Mouse (Mus musculus): ENCODE results near the gene Hand1.
"Not testable (repeated sequence)": the region's sequence is repeated elsewhere in the genome, so short reads cannot be mapped to it uniquely, and the experiment has no call there.

The Hand1 gene

GRCm38 (mm10) chr11:57832552-57833201, at the start of gene Hand1:
Hand1 (minus strand) TSS chr11:57832818.
- no peak for DNase-seq

- DNase-seq: no peak
These were observed 43.5 kb upstream of the Hand1 start for GRCm38 (mm10) chr11:57876157-57876556.

- no peak for DNase-seq
These were observed 40.4 kb upstream of the Hand1 start for GRCm38 (mm10) chr11:57873014-57873413.

- DNase-seq: peak; percentile 59 to 63
These were observed 36.3 kb upstream of the Hand1 start for GRCm38 (mm10) chr11:57868753-57869460.

GRCm38 (mm10) chr11:57866466-57866865, 33.8 kb upstream of the Hand1 start:
- DNase-seq: no peak

GRCm38 (mm10) chr11:57864577-57864976, 32.0 kb upstream of the Hand1 start:
- no peak for DNase-seq

- no peak for DNase-seq
These were observed 29.5 kb upstream of the Hand1 start for GRCm38 (mm10) chr11:57862088-57862487.

- no peak for DNase-seq
These were observed 25.1 kb upstream of the Hand1 start for GRCm38 (mm10) chr11:57857709-57858108.

DNA sequence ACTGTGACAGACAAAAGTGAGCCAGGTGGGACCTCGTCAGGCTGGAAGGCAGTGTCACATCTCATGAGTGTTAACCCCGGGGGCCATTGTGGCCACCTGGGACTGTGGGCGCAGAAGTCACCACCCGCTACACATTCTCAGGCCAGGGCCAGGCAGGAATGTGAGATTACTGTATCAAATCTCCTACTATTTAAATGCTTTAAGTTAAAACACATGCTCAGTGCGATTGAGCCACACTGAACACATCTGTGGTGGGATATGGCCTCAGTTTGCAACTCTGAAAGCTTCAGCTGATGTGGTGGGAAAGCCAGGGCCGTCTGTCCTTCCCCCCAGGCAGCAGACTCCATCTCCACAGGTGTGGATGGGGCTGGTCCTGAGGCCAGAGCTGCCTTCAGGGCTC, 21.0 kb upstream of the Hand1 start:
- DNase-seq: no peak

GRCm38 (mm10) chr11:57850931-57851330, 18.3 kb upstream of the Hand1 start:
- no peak for DNase-seq

DNA sequence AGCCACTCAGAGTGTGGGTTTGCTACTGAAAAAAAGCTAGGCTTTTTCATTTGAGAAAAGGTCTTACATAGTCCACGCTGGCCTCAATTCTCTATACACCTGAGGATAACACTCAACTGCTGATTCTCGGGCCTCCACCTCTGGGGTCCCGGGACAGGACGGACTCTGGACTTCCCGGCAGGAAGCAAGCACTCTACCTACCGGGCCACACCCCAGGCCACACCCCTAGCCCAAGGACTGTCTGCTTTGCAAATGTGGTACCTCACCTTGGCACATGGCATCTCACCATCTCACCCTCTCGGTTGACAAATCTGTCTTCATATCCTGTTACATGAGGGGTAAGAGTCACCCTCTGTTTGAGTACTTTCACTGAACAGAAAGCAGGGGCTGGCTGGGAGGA, 17.7 kb upstream of the Hand1 start:
- no peak for DNase-seq

DNA sequence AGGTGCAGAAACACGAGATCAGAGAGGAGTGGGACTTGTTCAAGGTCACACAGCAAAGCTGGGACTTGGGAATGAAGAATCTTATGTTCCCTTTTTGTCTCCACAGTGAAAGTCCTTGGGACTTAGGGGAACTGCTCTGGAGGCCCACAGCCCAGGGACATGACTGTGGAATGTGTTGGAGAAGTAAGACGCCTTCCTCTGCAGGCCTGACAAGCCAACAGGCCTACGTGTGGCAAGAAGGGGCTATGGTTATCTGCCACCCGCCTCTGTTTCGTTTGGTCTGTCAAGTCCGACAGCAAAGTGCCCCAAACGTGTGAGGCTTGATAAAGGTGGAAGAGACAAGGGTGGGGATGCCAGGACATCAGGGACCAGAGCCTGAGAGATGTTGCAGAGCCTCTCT, 14.8 kb upstream of the Hand1 start:
- DNase-seq: no peak

DNA sequence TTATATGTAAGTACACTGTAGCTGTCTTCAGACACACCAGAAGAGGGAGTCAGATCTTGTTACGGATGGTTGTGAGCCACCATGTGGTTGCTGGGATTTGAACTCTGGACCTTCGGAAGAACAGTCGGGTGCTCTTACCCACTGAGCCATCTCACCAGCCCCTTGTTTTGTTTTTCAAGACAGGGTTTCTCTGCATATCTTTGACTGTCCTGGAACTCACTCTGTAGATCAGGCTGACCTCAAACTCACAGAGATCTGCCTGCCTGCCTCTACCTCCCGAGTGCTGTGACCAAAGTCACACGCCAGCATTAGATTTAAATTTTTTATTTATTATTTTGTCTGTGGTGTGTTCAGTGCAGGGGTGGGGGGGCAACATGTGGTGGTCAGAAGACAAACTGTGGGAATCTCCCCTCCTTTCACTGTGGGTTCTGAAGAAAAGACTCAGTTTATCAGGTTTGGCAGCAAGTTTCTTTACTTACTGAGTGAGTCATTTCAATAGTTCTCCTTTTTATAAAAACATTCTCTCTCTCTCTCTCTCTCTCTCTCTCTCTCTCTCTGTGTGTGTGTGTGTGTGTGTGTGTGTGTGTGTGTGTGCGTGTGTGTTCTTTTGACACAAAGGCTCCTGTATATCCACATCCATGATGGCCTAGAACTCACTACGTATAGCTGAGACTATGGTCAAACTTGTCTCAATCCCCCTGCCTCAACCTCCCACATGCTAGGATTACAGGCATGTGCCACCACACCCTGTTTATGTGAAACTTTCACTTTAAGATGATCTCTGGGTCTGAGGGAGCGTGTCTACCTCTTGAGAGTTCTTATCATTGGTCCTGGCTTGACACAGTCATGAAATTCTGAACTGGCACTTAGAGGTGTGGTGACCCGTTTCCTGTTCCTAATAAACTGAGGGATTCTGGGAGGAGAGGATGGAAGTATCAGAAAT, 14.1 kb upstream of the Hand1 start:
- not testable (repeated sequence) for DNase-seq

DNA sequence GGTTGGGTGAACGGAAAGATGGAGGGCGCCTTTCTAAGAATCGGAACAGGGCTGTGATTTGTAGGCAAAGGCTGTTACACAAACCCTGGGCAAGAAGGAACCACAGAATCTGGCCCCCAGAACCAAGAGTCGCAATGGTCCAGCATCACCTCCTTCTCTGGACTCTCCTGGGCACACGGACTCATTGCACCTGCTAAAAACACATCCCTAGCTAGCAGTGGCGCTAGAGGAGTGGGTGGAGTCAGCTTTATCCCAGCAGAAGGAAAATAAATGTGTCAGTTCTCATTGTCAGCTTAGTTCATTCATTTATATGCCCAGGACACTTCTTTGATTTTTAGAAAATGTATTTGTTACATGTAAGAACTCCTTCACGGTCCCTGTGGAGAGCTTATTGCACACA, 8.8 kb upstream of the Hand1 start:
- no peak for DNase-seq

DNA sequence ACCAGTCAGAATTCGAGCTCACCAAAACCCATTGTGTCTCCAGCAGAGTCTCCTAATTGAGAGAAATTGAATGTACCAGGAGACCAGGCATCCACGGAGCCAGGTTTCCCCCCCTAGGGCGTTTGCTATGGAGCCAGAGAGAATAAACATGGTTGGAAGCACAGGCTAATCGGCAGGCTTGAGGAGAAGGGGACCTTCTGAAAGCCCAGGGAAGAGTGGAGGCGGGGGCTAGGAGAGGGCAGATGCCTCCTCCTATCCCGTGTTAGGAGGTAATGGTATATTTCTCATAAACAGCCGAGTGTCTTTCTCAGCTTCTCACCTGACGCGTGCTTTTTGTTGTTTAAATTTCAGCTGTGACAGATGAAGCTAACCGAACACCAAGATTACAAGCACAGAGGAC, 8.4 kb upstream of the Hand1 start:
- peak; percentile 32 to 36 for DNase-seq

GRCm38 (mm10) chr11:57837861-57838680, 5.5 kb upstream of the Hand1 start:
- DNase-seq: no peak

- no peak for DNase-seq
These were observed 4.5 kb upstream of the Hand1 start for GRCm38 (mm10) chr11:57836872-57837680.

GRCm38 (mm10) chr11:57836401-57836800, 3.8 kb upstream of the Hand1 start:
- no peak for DNase-seq

- DNase-seq: no peak
These were observed 3.3 kb upstream of the Hand1 start for GRCm38 (mm10) chr11:57835931-57836330.

GRCm38 (mm10) chr11:57835331-57835730, 2.7 kb upstream of the Hand1 start:
- no peak for DNase-seq

DNA sequence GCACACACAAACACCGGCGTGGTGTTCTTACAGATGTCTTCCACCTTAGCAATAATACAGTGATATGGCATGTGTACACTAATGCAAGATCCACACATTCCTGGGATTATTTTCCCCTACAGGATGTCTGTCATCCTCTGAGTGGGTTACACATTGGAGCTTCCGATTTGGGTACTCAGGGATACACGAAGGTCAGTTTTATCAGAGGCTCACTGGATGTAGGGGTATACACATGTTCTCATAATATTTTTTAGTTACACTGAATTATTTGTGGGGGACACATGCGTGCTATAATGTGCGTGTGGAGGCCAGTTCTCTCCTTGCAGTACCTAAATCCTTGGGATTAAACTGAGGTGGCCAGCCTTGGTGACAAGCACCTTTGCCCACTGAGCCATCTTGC, 1.4 kb upstream of the Hand1 start:
- no peak for DNase-seq
